Mouse (Mus musculus) hindbrain, embryonic 10.5 days (tissue): ENCODE results near the gene Samd14. TPM values are rescaled to one million over a fixed set of nuclear protein-coding genes. Genes with fewer than 3 reads are reported as not detected.

Experiments used
- DNase-seq: peaks from one replicate; pipeline ENCODE4 v3.0.0-alpha.2; 2017; ENCODE audit warnings: low spot score
- H3K27ac ChIP-seq: fragments of 300-500 bp; sonication (generic); 2 replicates; pipeline ENCODE4 v1.5.1; 2016; ENCODE audit warnings: mild to moderate bottlenecking, moderate library complexity
- H3K27me3 ChIP-seq: fragments of 300-500 bp; sonication (generic); 2 replicates; pipeline ENCODE4 v1.6.1; 2016; ENCODE audit warnings: mild to moderate bottlenecking; ENCODE audit not compliant: poor library complexity, insufficient read depth, severe bottlenecking
- H3K36me3 ChIP-seq: fragments of 300-500 bp; sonication (generic); 2 replicates; pipeline ENCODE4 v1.6.1; 2016; ENCODE audit warnings: mild to moderate bottlenecking, moderate library complexity
- H3K4me1 ChIP-seq: fragments of 300-500 bp; sonication (generic); replicated peaks from 2 replicates; pipeline ENCODE4 v1.6.1; 2016; ENCODE audit warnings: mild to moderate bottlenecking
- H3K4me3 ChIP-seq: fragments of 300-500 bp; sonication (generic); 2 replicates; pipeline ENCODE4 v1.5.1; 2016; ENCODE audit warnings: mild to moderate bottlenecking, moderate library complexity
- H3K9me3 ChIP-seq: fragments of 300-500 bp; sonication (generic); 2 replicates; pipeline ENCODE4 v1.6.1; 2016; ENCODE audit warnings: mild to moderate bottlenecking, moderate library complexity
- WGBS: fragments of 180-500 bp; shearing (Covaris S2); methylation state at CpG from one replicate; pipeline ENCODE4 v1.1.7; 2016; 5-methylcytosine and 5-hydroxymethylcytosine counted together
- polyA plus RNA-seq: library from polyadenylated mRNA; unstranded; fragments of >200 nt; fragmentation: Nextera tagmentation; extraction: Ambion mirVana; gene quantifications from 2 replicates; pipeline ENCODE4 v1.2.1, GENCODE M21; 2016

Gene Samd14
- polyA plus RNA-seq, 1 experiment from 2014 or later, result 71.5 TPM

DNA sequence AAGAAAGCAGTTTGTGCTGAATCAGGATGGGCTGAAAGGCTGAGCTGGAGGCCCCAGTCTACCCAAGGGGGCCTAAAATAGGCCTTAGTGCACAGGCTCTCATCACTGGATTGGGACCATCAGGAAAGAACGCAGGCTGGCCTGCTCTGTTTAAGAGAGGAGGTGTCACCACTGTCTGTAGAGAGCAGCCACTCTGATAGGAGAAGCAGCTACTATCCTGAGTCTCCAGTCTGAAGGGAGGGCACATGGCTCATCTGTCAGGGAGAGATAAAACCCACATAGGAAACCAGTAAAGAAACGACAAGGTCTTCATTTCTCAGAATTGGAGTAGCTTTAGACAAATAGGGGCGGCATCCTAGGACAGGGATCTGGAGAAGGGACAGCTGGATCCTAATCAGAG is 2.4 kb downstream of the Samd14 start:
- 70% methylated on average over 3 of the region's 3 CpGs for WGBS
- Histone ChIP-seq H3K4me3 (peak overlapping the region; percentile 90), H3K9me3 (no peaks in the 10 kb centered on the region), H3K27ac (peak overlapping the region; percentile 96), H3K4me1 (peaks cover 63% of the 10 kb centered on the region), H3K27me3 (no peaks in the 10 kb centered on the region), H3K36me3 (peaks cover 46% of the 10 kb centered on the region)
- no peak for DNase-seq

DNA sequence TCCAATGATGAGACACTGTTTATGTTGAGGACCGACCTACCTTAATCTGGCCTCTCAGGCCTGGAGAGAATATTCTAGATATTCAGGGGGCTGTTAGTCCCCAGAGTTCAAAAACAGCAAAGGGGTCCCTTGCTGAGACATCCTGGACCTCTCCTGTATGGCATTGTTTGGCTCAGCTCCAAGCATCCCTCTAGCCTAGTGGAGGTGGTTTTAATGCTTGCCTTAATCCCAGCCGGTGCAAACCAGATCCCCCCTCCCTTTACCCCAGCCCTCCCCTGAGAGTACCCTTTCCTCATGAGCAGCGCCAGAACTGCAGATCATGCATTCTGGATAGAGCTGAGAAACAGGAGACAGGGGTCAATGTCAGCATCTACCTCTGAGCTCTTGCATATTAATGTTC is 2.8 kb downstream of the Samd14 start:
- Histone ChIP-seq H3K9me3 (no peaks in the 10 kb centered on the region), H3K36me3 (peaks cover 50% of the 10 kb centered on the region), H3K27ac (peak overlapping the region; percentile 62; the same call in 1 of the 2 replicates), H3K27me3 (no peaks in the 10 kb centered on the region), H3K4me1 (peaks cover 59% of the 10 kb centered on the region), H3K4me3 (peak overlapping the region; percentile 90; the same call in 1 of the 2 replicates)
- no peak for DNase-seq
- WGBS, result 51% methylated on average over 3 of the region's 3 CpGs

DNA sequence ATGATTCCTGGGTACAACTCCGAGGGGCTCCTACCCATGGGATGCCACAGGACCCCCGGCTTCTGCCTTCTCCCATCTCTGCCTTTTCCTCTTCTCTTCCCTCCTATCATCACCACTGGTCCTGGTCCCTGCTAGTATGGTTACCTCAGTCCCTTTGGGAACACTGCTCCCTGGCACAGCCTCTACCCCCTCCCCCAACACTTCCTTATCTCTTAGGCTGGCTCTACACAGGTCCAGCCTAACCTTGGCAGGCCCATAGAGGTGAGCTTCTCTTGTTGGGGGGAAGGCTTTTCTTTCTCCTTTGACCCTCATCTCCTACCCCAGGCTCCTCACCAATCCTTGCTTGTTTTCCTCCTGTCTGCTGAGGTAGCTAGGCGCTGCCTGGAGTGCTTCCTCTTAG is 5.8 kb downstream of the Samd14 start:
- Histone ChIP-seq H3K4me1 (peaks cover 34% of the 10 kb centered on the region), H3K27ac (no peak overlapping the region), H3K36me3 (peaks cover 79% of the 10 kb centered on the region), H3K4me3 (no peak overlapping the region), H3K27me3 (peaks cover 23% of the 10 kb centered on the region), H3K9me3 (no peaks in the 10 kb centered on the region)
- WGBS, result 81% methylated on average over 3 of the region's 3 CpGs
- DNase-seq, result no peak

DNA sequence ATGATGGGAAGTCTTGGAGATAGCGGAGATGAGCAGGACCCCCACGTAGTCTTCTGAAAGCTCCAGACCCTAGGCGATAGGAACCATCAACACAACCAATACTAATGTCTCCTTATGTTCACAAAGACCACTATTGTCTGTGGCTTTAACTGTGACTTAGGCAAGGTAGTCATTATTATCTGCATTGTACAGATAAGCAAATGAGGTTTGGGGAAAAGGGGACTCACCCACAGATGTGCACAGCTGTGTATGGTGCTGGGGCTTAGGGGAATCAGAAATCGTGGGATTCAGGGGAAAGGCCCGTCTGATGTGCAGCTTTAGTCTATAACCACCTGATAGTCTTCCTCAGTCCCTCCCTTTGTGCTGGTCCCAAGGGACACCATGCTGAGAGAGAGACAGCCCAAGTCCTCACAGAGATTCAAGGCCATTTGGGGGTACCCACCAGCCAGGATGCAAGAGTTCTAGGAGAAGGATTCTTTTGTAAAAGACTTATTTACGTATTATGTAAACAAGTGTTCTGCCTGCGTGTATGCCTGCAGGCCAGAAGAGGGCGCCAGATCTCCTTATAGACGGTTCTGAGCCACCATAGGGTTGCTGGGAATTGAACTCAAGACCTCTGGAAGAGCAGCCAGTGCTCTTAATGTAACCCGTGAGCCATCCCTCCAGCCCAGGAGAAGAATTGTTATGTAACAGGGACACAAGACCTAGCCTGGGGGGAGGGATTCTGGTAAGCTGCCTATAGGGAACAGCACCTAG is 12.7 kb downstream of the Samd14 start:
- Histone ChIP-seq H3K4me1 (peaks cover 22% of the 10 kb centered on the region; the same call in 1 of the 2 replicates), H3K9me3 (no peaks in the 10 kb centered on the region), H3K27ac (no peak overlapping the region), H3K36me3 (peaks cover 89% of the 10 kb centered on the region), H3K4me3 (no peak overlapping the region), H3K27me3 (peaks cover 23% of the 10 kb centered on the region)
- no peak for DNase-seq
- WGBS, result 81% methylated on average over 10 of the region's 10 CpGs

DNA sequence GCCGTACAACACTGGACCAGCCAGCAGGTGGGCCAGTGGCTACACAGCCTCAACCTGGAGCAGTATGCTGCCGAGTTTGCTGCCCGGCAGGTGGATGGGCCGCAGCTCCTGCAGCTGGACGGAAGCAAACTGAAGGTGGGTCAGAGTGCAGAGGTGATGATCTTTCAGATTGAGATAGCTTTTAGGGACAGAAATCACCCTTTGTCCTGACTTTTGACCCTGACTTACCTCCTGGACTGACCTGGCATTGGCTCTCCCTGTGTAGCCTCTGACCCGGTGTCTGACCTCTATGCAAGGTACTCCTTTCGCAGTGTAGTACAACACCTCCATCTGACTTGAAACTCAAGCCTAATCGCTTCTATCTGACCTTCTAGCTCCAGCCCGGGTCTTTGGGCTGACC is 13.8 kb downstream of the Samd14 start:
- no peak overlapping the region for H3K4me3 ChIP-seq
- peaks cover 79% of the 10 kb centered on the region for H3K36me3 ChIP-seq
- peaks cover 31% of the 10 kb centered on the region for H3K4me1 ChIP-seq
- no peak for DNase-seq
- no peak overlapping the region for H3K27ac ChIP-seq
- 95% methylated on average over 9 of the region's 9 CpGs for WGBS
- peaks cover 18% of the 10 kb centered on the region for H3K27me3 ChIP-seq
- no peaks in the 10 kb centered on the region for H3K9me3 ChIP-seq

DNA sequence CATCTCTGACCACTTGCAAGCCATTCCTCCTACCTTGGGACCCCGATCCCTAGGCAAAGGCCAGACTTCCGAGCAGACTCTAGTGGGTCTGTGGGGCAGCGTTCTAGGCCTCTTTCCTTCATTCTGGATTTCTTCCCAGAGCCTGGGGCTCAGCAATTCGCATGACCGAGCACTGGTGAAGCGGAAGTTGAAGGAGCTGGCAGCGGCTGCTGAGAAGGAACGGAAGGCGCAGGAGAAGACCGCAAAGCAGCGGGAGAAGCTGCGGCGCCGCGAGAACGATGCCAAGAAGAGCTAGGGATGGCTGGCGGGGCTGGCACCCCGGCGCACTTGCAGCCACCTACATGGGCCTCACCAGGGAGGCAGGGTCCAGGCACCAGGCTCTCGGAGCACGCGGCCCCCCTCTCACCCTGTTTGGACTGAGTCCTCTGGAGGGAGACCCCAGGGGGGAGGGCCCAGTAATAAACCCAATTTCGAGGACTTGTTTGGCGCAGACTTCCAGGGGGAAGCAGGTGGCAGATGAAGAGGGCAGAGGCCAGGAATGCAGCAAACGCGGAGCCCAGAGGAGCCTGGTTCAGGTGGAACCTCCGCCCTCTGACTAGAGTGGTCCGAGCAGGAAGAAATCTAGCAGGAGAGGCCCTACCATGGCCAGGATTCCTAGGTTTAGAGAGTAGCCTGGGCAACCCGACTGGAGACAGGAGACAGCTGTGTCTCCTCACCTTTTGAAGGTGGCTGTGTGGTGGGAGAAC is 14.9 kb downstream of the Samd14 start:
- WGBS, result 77% methylated on average over 29 of the region's 29 CpGs
- Histone ChIP-seq H3K4me1 (peaks cover 34% of the 10 kb centered on the region), H3K27ac (no peak overlapping the region), H3K9me3 (no peaks in the 10 kb centered on the region), H3K4me3 (no peak overlapping the region), H3K27me3 (peaks cover 7% of the 10 kb centered on the region), H3K36me3 (peaks cover 68% of the 10 kb centered on the region)
- DNase-seq, result no peak

DNA sequence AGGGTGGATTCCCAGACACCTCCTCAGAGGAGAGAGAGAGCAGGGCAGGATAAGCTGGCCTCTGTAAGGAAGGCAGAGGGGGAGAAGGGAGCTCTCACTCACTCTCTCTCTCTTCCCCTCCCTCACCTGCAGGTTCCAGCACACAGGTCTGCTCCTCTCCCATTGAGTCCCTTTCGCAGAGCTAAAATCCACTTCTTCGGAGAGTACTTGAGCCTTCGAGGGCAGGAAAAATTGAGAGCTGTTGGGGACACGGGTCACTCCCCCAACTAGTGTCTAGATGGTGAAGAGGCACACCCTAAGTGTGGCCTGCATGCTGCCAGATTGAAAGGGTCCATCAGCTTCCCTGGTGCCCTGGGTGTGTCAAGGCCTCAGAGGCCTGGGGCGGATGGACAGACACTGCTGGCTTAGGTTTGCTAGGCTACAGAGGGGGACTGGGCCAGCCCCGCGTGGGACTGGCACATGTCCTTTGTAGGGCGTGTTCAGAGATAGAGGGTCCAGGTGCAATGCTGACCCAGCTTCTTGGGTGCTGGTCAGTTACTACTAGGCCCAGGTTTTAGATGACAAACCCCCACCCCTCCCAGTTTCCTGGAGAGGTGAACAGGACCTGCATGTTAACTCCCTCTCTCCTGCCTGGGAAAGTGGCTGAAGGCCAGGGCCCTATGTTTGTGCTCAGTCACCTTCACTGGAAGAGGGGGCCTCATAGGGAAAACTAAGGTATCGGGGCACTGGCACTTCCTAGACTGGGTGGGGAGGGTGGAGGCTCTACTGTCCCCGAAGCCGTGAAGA is 15.7 kb downstream of the Samd14 start:
- no peak overlapping the region for H3K27ac ChIP-seq
- WGBS, result 87% methylated on average over 11 of the region's 11 CpGs
- no peaks in the 10 kb centered on the region for H3K9me3 ChIP-seq
- DNase-seq, result no peak
- H3K27me3 ChIP-seq, result no peaks in the 10 kb centered on the region
- no peak overlapping the region for H3K4me3 ChIP-seq
- peaks cover 60% of the 10 kb centered on the region for H3K36me3 ChIP-seq
- H3K4me1 ChIP-seq, result peaks cover 34% of the 10 kb centered on the region

DNA sequence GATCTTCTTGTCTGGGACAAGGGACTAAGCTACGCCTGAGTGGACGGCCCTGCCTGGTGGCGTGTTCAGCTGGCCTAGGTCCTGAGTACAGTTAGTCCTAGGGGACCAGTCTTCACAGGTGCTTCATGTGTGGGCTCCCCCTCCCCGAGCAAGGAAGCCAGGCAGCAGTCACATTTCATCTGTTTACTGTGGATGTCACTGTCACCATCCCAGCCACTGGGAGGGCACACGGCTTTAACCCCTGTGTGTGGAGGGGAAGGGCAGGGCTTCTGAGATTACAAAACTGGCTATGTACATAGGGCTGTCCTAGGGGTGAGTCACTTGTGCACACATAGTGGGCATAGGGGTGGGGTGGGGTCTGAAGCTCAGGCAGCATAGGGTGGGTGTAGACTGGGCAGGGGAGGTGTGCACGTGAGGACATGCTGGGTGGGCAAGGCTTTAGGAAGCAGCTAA is 16.4 kb downstream of the Samd14 start:
- 78% methylated on average over 6 of the region's 6 CpGs for WGBS
- DNase-seq, result no peak
- Histone ChIP-seq H3K27ac (no peak overlapping the region), H3K36me3 (peaks cover 53% of the 10 kb centered on the region), H3K4me3 (no peak overlapping the region), H3K9me3 (no peaks in the 10 kb centered on the region), H3K4me1 (peaks cover 34% of the 10 kb centered on the region), H3K27me3 (no peaks in the 10 kb centered on the region)

DNA sequence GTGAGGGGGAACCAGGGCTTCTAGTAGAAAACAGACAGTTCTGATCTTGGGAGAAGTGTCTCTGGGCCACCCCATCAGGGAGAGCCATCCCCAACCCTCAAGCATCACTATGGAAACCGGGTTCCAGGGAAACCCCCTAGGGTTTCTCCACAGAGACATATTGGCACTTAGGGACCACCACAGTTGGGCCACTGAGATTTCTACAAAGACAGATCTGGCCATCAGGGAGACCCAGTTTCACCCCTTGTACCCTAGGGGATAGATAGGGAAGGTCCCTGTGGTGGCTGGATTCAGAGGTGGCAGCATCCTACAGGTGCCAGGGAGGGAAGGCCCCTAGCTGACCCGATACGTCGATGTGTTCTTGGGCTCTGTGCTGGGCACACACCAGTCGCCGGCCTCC is 17.2 kb downstream of the Samd14 start:
- 88% methylated on average over 6 of the region's 6 CpGs for WGBS
- Histone ChIP-seq H3K27ac (no peak overlapping the region), H3K36me3 (peaks cover 46% of the 10 kb centered on the region)

DNA sequence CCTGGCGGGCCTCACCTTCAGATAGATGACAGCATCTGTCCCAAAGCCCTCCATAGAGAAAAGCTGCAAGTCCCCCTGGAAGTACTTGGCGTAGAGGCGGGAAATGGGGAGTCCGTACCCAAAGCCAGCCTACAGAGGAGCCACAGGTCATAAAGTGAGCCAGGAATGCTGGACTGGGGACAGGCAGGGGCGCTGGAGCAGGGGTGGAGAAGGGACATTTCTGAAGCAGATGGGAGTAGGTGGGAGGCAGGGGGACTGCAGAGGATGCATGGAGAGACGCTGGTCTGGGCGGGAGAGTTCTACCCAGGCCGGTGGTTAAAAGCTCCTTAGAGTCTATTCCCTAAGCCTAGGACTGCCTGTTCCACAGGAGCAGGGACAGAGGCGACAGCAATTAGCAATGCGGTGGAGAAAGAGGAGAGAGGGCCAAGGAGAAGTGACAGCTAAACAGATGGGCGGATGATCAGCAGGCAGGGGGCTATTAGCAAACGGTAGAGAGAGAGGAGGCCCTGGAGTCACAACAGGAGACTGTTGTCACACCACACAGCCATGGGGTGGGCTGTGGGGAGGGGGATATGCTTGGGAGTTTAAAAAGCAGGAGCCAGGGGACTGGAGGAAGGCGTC is 18.3 kb downstream of the Samd14 start:
- Histone ChIP-seq H3K4me1 (peaks cover 34% of the 10 kb centered on the region), H3K27ac (peak overlapping the region; percentile 50; the same call in 1 of the 2 replicates), H3K36me3 (peaks cover 35% of the 10 kb centered on the region), H3K9me3 (no peaks in the 10 kb centered on the region), H3K4me3 (no peak overlapping the region), H3K27me3 (0 out of 2 replicates have a peak, but pooled peaks cover 2% of the 10 kb centered on the region)
- no peak for DNase-seq
- WGBS, result 34% methylated on average over 13 of the region's 13 CpGs

More for the DNA sequence above, 17.2 kb downstream of the Samd14 start:
- Histone ChIP-seq H3K27me3 (no peaks in the 10 kb centered on the region), H3K4me1 (peaks cover 34% of the 10 kb centered on the region), H3K9me3 (no peaks in the 10 kb centered on the region), H3K4me3 (no peak overlapping the region)
- no peak for DNase-seq

DNA sequence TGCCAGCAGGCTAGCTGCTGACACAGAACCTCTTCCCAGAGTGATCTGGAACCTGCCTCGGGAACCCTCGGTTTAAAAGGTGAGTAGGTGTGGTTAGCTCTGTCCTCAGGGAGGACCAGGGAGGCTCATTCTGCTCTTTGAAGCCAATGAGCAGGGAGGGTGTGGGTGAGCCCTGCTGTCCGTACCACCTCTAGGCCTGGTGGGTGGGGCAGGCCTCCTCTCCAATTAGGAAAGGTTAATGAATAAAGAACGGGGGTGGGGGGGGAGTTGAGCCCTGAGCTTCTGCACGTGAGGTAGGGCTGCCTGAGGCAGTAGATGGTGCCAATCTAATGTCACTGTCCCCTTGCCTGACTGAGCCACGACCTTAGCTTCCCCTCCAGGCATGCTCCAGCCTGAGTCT is 23.3 kb downstream of the Samd14 start:
- Histone ChIP-seq H3K36me3 (no peaks in the 10 kb centered on the region), H3K27me3 (peaks cover 10% of the 10 kb centered on the region; the same call in 1 of the 2 replicates), H3K4me3 (no peak overlapping the region), H3K27ac (no peak overlapping the region), H3K9me3 (no peaks in the 10 kb centered on the region), H3K4me1 (peaks cover 26% of the 10 kb centered on the region)
- WGBS, result 32% methylated on average over 6 of the region's 6 CpGs
- DNase-seq, result no peak

DNA sequence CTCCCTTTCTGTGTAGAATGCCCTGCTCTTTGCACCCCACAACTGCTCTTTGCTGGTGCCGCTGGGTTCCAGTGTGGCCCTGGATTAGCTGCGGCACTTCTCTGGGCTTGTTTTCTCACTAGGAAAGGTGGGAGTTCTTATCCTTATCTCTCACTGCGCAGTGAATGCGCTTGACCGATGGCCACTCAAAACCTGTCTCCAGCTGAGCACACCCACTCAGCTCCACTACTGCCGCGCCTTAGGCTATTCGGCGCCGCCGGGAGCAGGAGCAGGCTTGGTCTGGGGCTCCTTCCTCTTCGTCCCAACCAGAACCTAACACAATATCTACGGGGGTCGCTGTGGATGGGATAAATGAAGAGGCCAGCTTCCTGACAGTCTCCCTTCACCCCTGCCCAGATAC is 23.9 kb downstream of the Samd14 start:
- peaks cover 19% of the 10 kb centered on the region; the same call in 1 of the 2 replicates for H3K4me1 ChIP-seq
- H3K27ac ChIP-seq, result no peak overlapping the region
- no peaks in the 10 kb centered on the region for H3K9me3 ChIP-seq
- H3K27me3 ChIP-seq, result peaks cover 10% of the 10 kb centered on the region; the same call in 1 of the 2 replicates
- DNase-seq, result no peak
- H3K36me3 ChIP-seq, result no peaks in the 10 kb centered on the region
- H3K4me3 ChIP-seq, result no peak overlapping the region
- whole genome bisulfite sequencing, result 70% methylated on average over 14 of the region's 14 CpGs
